In genomic region chr5:64694606-64695005, GRCm38 (mm10) we compare ENCODE assay signal across 34 mouse cellular contexts.
"Had no signal": no experiment of that assay in that cellular context is flagged by ENCODE, and none has a peak within 500 bp of the region (broad histone marks: within the 10 kb centered on the region; RNA-seq: fewer than 3 reads in every experiment).

No protein-coding gene starts in this region.

- H3K4me3 ChIP-seq: heart, embryonic 10.5 days; heart, embryonic 12.5 days; heart, embryonic 13.5 days; heart, embryonic 15.5 days; hindbrain, embryonic 10.5 days; hindbrain, embryonic 12.5 days; hindbrain, embryonic 13.5 days; hindbrain, embryonic 15.5 days; intestine, embryonic 15.5 days; kidney, embryonic 15.5 days; layer of hippocampus, adult 2 months had no signal

- H3K27ac ChIP-seq: heart, embryonic 10.5 days; heart, embryonic 13.5 days; heart, embryonic 15.5 days; hindbrain, embryonic 10.5 days; hindbrain, embryonic 12.5 days; hindbrain, embryonic 13.5 days; hindbrain, embryonic 14.5 days; hindbrain, embryonic 15.5 days; hindbrain, postnatal 0 days; intestine, embryonic 15.5 days; kidney, embryonic 15.5 days; kidney, postnatal 0 days; layer of hippocampus, adult 2 months had no signal

- H3K9me3 ChIP-seq: heart, embryonic 10.5 days; heart, embryonic 15.5 days; hindbrain, embryonic 10.5 days; hindbrain, embryonic 12.5 days; hindbrain, embryonic 13.5 days; hindbrain, embryonic 15.5 days; intestine, embryonic 15.5 days; kidney, embryonic 15.5 days had no signal

- H3K9ac ChIP-seq: heart, embryonic 12.5 days; heart, embryonic 13.5 days; heart, embryonic 15.5 days; hindbrain, embryonic 12.5 days; hindbrain, embryonic 13.5 days; hindbrain, embryonic 14.5 days; hindbrain, embryonic 15.5 days; intestine, embryonic 15.5 days; kidney, embryonic 15.5 days had no signal

- H3K27me3 ChIP-seq: heart, embryonic 12.5 days; heart, embryonic 13.5 days; heart, embryonic 15.5 days; hindbrain, embryonic 12.5 days; hindbrain, embryonic 13.5 days; hindbrain, embryonic 15.5 days; intestine, embryonic 15.5 days; kidney, embryonic 15.5 days had no signal

- DNase-seq: heart, postnatal 10 days; heart, postnatal 14 days; heart, postnatal 36 days; heart, postnatal 4 days; kidney, adult 11 months; kidney, adult 18-20 months; kidney, adult 2 months; kidney, adult 8-10 months; kidney, adult 9 months; kidney, postnatal 14 days; kidney, postnatal 25 days; kidney, postnatal 36 days; kidney, postnatal 4 days; layer of hippocampus, adult 9-11 months; layer of hippocampus, postnatal 36 days had no signal

- H3K36me3 ChIP-seq: heart, embryonic 10.5 days; heart, embryonic 12.5 days; heart, embryonic 13.5 days; heart, embryonic 15.5 days; hindbrain, embryonic 10.5 days; hindbrain, embryonic 12.5 days; hindbrain, embryonic 13.5 days; hindbrain, embryonic 15.5 days; intestine, embryonic 15.5 days; kidney, embryonic 15.5 days had no signal

- ATAC-seq: hindbrain, embryonic 16.5 days; hindbrain, postnatal 0 days; inflammation-experienced regulatory T-cells, adult 6 months; intestine, embryonic 15.5 days; intestine, embryonic 16.5 days; intestine, postnatal 0 days had no signal

- H3K4me2 ChIP-seq: heart, embryonic 11.5 days; heart, embryonic 12.5 days; heart, embryonic 13.5 days; heart, embryonic 15.5 days; hindbrain, embryonic 12.5 days; hindbrain, embryonic 13.5 days; hindbrain, embryonic 14.5 days; hindbrain, embryonic 15.5 days; intestine, embryonic 15.5 days; kidney, embryonic 15.5 days had no signal

- H3K4me1 ChIP-seq: heart, embryonic 15.5 days; hindbrain, embryonic 12.5 days; hindbrain, embryonic 15.5 days; intestine, embryonic 15.5 days had no signal
